Mouse (Mus musculus) lung, embryonic 14.5 days (tissue): ENCODE results near the gene Ccdc151. TPM values are rescaled to one million over a fixed set of nuclear protein-coding genes. Genes with fewer than 3 reads are reported as not detected.
A peak's percentile ranks its signal among the peaks of the same experiment; 100 is the strongest.

ENCODE experiments used
- ATAC-seq: fragments of 200-750 bp; cut with Nextera tagmentation; 2 replicates; pipeline ENCODE4 v1.8.0; 2017; ENCODE audit warnings: mild to moderate bottlenecking, moderate TSS enrichment, moderate library complexity; ENCODE audit not compliant: insufficient read depth
- DNase-seq: peaks from one replicate; pipeline ENCODE4 v3.0.0-alpha.2; 2015
- H3K27ac ChIP-seq: fragments of 300-500 bp; sonication (generic); 2 replicates; pipeline ENCODE4 v1.5.1; 2014; ENCODE audit warnings: low read depth, mild to moderate bottlenecking, moderate library complexity
- H3K27me3 ChIP-seq: fragments of 300-500 bp; sonication (generic); 2 replicates; pipeline ENCODE4 v1.6.1; 2014; ENCODE audit warnings: low read length, control low read depth; ENCODE audit not compliant: insufficient read depth
- H3K36me3 ChIP-seq: fragments of 300-500 bp; sonication (generic); 2 replicates; pipeline ENCODE4 v1.6.1; 2014; ENCODE audit warnings: control low read depth; ENCODE audit not compliant: insufficient read depth
- H3K4me1 ChIP-seq: fragments of 300-500 bp; sonication (generic); 2 replicates; pipeline ENCODE4 v1.6.1; 2014; ENCODE audit warnings: antibody characterized with exemption, control low read depth; ENCODE audit not compliant: insufficient read depth
- H3K4me2 ChIP-seq: fragments of 300-500 bp; sonication (generic); 2 replicates; pipeline ENCODE4 v1.6.1; 2014; ENCODE audit warnings: mild to moderate bottlenecking
- H3K4me3 ChIP-seq: fragments of 300-500 bp; sonication (generic); 2 replicates; pipeline ENCODE4 v1.5.1; 2014; ENCODE audit warnings: low read depth, low read length
- H3K9ac ChIP-seq: fragments of 300-500 bp; sonication (generic); 2 replicates; pipeline ENCODE4 v1.6.1; 2014
- H3K9me3 ChIP-seq: fragments of 300-500 bp; sonication (generic); 2 replicates; pipeline ENCODE4 v1.6.1; 2016; ENCODE audit warnings: low read depth, low read length, control low read depth
- CTCF ChIP-seq: IDR thresholded peaks from 2 replicates; pipeline ENCODE4 v1.5.1; 2016; ENCODE audit warnings: antibody characterized with exemption, low read depth
- WGBS: fragments of 180-500 bp; shearing (Covaris S2); extraction: QIAGEN DNeasy Blood & Tissue Kit; methylation state at CpG from one replicate; pipeline ENCODE4 v1.1.7; 2014; 5-methylcytosine and 5-hydroxymethylcytosine counted together
- polyA plus RNA-seq: library from polyadenylated mRNA; unstranded; fragments of >200 nt; fragmentation: Nextera tagmentation; extraction: Ambion mirVana; gene quantifications from 2 replicates; pipeline ENCODE4 v1.2.1, GENCODE M21; 2014

Ccdc151 gene
- polyA plus RNA-seq, 1 experiment from 2014 or later, result 1.5 TPM

DNA sequence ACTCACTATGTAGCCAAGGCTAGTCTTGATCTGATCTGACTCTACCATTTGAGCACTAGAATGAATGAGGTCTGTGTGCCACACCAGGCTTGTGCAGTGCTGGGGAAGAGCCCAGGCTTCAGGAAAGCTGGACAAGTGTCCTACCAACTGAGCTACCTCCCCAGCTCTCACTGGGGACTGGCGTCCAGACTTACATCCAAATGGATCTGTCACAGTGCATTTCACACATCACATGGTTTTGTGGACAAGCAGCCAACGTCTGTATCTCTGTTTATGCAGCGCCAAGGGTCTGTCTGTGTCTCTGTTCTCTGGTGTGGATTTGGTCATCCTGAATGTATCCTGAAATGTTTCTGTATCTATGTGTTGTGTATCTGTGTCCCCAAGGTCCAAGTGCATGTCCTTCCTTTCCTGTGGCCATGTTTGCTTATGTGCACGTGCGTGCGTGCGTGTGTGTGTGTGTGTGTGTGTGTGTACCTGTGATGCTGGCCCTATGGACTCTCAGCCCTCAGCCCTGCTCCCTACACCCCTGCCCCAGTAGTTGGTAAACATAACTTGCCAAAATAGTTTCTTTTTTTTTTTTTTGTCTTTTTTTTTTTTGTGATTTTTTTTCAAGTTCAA lies 14.9 kb upstream of the Ccdc151 start:
- TF ChIP-seq CTCF, result no peak
- DNase-seq (no peak), ATAC-seq (no peak)
- H3K4me2 ChIP-seq, result no peak overlapping the region
- no peak overlapping the region for H3K9ac ChIP-seq
- H3K36me3 ChIP-seq, result peaks cover 25% of the 10 kb centered on the region
- H3K27ac ChIP-seq, result no peak overlapping the region
- no peaks in the 10 kb centered on the region for H3K4me1 ChIP-seq
- no peak overlapping the region for H3K4me3 ChIP-seq
- no peaks in the 10 kb centered on the region for H3K9me3 ChIP-seq
- WGBS, result 65% methylated on average over 7 of the region's 7 CpGs
- H3K27me3 ChIP-seq, result no peaks in the 10 kb centered on the region

DNA sequence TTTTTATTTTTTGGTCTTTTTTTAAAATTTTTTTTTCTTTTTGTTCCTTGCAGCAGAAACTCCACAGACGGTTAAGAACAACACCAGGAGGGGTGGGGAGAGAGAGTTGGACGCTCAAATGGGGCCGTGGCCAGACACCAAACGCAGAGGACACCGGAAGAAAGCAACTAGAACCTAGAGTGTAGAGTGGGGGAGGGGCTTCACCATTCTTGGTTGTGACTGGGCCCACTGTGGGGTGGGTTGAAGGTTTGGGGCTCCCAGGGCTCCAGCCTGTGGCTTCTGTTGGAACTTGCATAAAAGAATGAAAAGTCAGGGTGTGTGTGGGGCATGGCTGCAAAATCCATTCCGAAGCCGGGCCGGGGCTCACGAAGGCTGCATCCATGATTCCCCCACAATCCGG lies 13.8 kb upstream of the Ccdc151 start:
- H3K4me3 ChIP-seq, result no peak overlapping the region
- TF ChIP-seq CTCF, result no peak
- no peaks in the 10 kb centered on the region for H3K9me3 ChIP-seq
- H3K9ac ChIP-seq, result no peak overlapping the region
- ATAC-seq (no peak), DNase-seq (no peak)
- WGBS, result 65% methylated on average over 10 of the region's 10 CpGs
- H3K4me2 ChIP-seq, result no peak overlapping the region
- no peaks in the 10 kb centered on the region for H3K27me3 ChIP-seq
- no peaks in the 10 kb centered on the region for H3K4me1 ChIP-seq
- H3K36me3 ChIP-seq, result peaks cover 36% of the 10 kb centered on the region
- no peak overlapping the region for H3K27ac ChIP-seq

DNA sequence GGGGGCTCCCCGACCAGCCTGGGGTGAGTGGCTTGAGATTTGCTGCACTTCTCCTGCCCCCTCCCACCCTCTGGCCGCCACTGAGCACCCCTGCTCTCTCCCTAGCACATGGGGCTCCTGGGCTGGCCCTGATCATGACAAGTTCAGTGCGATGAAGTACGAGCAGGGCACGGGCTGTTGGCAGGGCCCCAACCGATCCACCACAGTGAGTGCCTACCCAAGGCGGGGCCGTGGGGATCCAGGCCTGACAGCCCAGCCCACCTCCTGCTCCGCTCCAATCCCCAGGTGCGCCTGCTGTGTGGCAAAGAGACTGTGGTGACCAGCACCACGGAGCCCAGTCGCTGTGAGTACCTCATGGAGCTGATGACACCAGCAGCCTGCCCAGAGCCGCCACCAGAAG lies 10.3 kb upstream of the Ccdc151 start:
- WGBS, result 88% methylated on average over 13 of the region's 13 CpGs
- no peak overlapping the region for H3K27ac ChIP-seq
- H3K4me1 ChIP-seq, result no peaks in the 10 kb centered on the region
- H3K9ac ChIP-seq, result no peak overlapping the region
- no peak for TF ChIP-seq CTCF
- H3K27me3 ChIP-seq, result no peaks in the 10 kb centered on the region
- no peak for DNase-seq
- no peaks in the 10 kb centered on the region for H3K9me3 ChIP-seq
- no peak overlapping the region for H3K4me2 ChIP-seq
- no peak overlapping the region for H3K4me3 ChIP-seq
- peaks cover 71% of the 10 kb centered on the region for H3K36me3 ChIP-seq
- ATAC-seq, result no peak

DNA sequence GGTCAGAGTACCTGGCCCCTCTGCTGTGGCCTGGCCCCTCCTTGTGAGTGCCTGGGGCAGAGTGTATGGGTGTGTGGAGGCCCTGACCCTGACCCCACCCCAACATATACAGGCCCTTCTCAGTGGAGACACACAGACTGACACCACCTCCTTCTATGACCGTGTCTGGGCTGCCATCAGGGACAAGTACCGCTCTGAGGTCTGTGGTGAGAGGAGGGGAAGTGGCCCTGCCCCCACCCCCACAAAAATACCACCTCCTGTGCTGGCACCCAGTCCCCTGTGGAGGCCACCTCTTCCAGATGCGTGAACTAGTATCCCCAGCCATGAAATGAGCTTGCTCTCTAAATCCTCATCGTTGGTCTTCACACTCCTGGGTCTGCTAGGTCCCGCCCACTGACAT lies 8.6 kb upstream of the Ccdc151 start:
- Histone ChIP-seq H3K27ac (no peak overlapping the region), H3K4me1 (no peaks in the 10 kb centered on the region), H3K4me3 (no peak overlapping the region), H3K27me3 (no peaks in the 10 kb centered on the region), H3K36me3 (peaks cover 88% of the 10 kb centered on the region), H3K9ac (no peak overlapping the region), H3K4me2 (no peak overlapping the region), H3K9me3 (no peaks in the 10 kb centered on the region)
- DNase-seq (no peak), ATAC-seq (peak; percentile 40; the same call in 1 of the 2 replicates)
- TF ChIP-seq CTCF, result no peak
- WGBS, result 84% methylated on average over 5 of the region's 5 CpGs

DNA sequence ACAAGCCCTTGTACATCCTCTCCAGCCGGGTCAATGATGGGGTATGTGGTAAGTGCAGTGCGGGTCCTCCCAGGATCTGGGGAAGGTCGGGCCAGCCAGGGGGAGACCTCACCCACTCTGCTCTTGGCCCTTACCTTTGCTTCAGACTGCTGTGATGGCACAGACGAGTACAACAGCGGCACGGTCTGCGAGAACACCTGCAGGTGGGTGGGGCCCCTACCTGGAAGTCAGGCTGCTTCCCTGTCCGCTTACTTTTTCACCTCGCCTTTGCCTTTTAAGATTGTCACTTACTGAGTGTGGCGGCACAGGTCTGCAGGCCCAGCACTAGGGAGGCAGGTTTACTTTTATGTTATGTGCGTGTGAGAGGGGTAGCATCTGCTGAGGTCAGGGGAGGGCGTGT lies 2.1 kb upstream of the Ccdc151 start:
- no peak overlapping the region for H3K9ac ChIP-seq
- H3K4me1 ChIP-seq, result peaks cover 7% of the 10 kb centered on the region
- no peaks in the 10 kb centered on the region for H3K9me3 ChIP-seq
- 85% methylated on average over 12 of the region's 12 CpGs for WGBS
- 0 out of 2 replicates have a peak overlapping the region, but pooled peaks have one; percentile 79 for H3K4me2 ChIP-seq
- ATAC-seq, result no peak
- peaks cover 52% of the 10 kb centered on the region for H3K36me3 ChIP-seq
- no peak overlapping the region for H3K4me3 ChIP-seq
- H3K27ac ChIP-seq, result no peak overlapping the region
- no peak for TF ChIP-seq CTCF
- no peaks in the 10 kb centered on the region for H3K27me3 ChIP-seq
- DNase-seq, result no peak

DNA sequence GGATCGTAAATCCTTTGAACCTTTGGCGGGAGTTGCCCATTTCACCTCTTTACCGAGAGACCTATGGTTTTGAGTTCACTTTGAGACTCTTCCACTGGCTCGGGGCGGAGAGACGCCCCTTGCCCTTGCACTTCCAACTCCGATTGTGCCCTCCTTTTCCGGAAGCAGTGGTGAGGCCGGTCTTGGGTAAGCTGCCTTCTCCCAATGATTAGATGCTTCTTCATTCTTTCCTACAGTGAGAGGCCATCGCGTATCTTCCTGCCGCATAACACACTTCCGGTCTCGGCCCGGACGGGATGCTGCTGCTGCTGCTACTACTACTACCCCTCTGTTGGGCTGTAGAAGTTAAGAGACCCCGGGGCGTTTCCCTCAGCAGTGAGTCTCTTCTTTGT lies 725 bp upstream of the Ccdc151 start:
- H3K4me1 ChIP-seq, result peaks cover 7% of the 10 kb centered on the region
- peak; percentile 10 for ATAC-seq
- H3K4me2 ChIP-seq, result peak overlapping the region; percentile 79
- peak overlapping the region; percentile 34; the same call in 1 of the 2 replicates for H3K27ac ChIP-seq
- under 1% methylated on average over 18 of the region's 18 CpGs for WGBS
- H3K9me3 ChIP-seq, result no peaks in the 10 kb centered on the region
- DNase-seq, result peak; percentile 61
- H3K9ac ChIP-seq, result peak overlapping the region; percentile 68
- H3K27me3 ChIP-seq, result no peaks in the 10 kb centered on the region
- no peak for TF ChIP-seq CTCF
- H3K36me3 ChIP-seq, result peaks cover 38% of the 10 kb centered on the region
- H3K4me3 ChIP-seq, result peak overlapping the region; percentile 76

DNA sequence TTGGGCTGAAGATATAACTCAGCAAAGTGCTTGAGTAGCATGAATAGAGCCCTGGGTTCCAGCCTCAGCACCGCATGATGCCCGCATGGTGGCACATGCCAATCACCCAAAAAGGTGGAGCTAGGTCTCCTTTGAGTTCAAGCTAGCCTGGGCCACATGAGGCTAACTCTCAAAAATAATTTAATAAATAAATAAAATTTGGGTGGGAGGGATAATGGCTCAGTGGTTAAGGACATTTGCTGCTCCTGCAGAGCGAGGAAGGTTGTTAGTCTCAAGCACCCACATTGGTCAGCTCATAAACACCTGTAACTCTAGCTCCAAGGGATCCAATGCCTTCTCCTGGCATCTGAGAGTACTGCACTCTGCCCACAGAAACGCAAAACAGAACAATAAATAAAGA lies 801 bp downstream of the Ccdc151 start:
- Histone ChIP-seq H3K36me3 (peaks cover 23% of the 10 kb centered on the region), H3K9me3 (no peaks in the 10 kb centered on the region), H3K27me3 (no peaks in the 10 kb centered on the region), H3K27ac (no peak overlapping the region), H3K4me2 (peak overlapping the region; percentile 79; the same call in 1 of the 2 replicates), H3K4me3 (no peak overlapping the region), H3K9ac (no peak overlapping the region), H3K4me1 (peaks cover 7% of the 10 kb centered on the region)
- ATAC-seq (no peak), DNase-seq (no peak)
- TF ChIP-seq CTCF, result no peak
- 84% methylated on average over 4 of the region's 4 CpGs for WGBS
